Mouse (Mus musculus): Measurements from ENCODE around the gene Trabd.
A peak's percentile ranks its signal among the peaks of the same experiment; 100 is the strongest.

Gene Trabd

GRCm38 (mm10) chr15:89078208-89078836, 3.4 kb downstream of the Trabd start:
- DNase-seq, result peak; percentile 71

- DNase-seq, result no peak
Measured at GRCm38 (mm10) chr15:89083906-89084305, 9.0 kb downstream of the Trabd start.

- DNase-seq, result no peak
Measured at GRCm38 (mm10) chr15:89084826-89085225, 9.9 kb downstream of the Trabd start.

GRCm38 (mm10) chr15:89088607-89089247, 13.8 kb downstream of the Trabd start, which contains the start of gene Selenoo:
TSS of gene Selenoo (plus strand) at chr15:89089084.
- DNase-seq, result peak; percentile 83

- DNase-seq, result peak; percentile 28
Measured at GRCm38 (mm10) chr15:89089248-89090051, 14.5 kb downstream of the Trabd start.

GRCm38 (mm10) chr15:89090662-89091061, 15.7 kb downstream of the Trabd start:
- DNase-seq, result no peak

- DNase-seq, result no peak
Measured at GRCm38 (mm10) chr15:89092181-89092580, 17.3 kb downstream of the Trabd start.

GRCm38 (mm10) chr15:89097450-89097849, 22.5 kb downstream of the Trabd start:
- DNase-seq, result no peak

GRCm38 (mm10) chr15:89098616-89099015, 23.7 kb downstream of the Trabd start:
- DNase-seq, result no peak

- DNase-seq, result no peak
Measured at GRCm38 (mm10) chr15:89100823-89101222, 25.9 kb downstream of the Trabd start.

GRCm38 (mm10) chr15:89102646-89103045, 27.7 kb downstream of the Trabd start:
- DNase-seq, result no peak

- no peak for DNase-seq
Measured at GRCm38 (mm10) chr15:89103921-89104320, 29.0 kb downstream of the Trabd start.

- DNase-seq, result no peak
Measured at GRCm38 (mm10) chr15:89104425-89104824, 29.5 kb downstream of the Trabd start.

- DNase-seq, result no peak
Measured at GRCm38 (mm10) chr15:89106073-89106472, 31.1 kb downstream of the Trabd start.

- DNase-seq, result no peak
Measured at GRCm38 (mm10) chr15:89106976-89107375, 32.1 kb downstream of the Trabd start.

GRCm38 (mm10) chr15:89110147-89110546, 35.2 kb downstream of the Trabd start:
- no peak for DNase-seq

- peak; percentile 36 for DNase-seq
Measured at GRCm38 (mm10) chr15:89118007-89118406, 43.1 kb downstream of the Trabd start.

GRCm38 (mm10) chr15:89122649-89123366, 47.9 kb downstream of the Trabd start, which contains the start of gene Tubgcp6:
TSS of gene Tubgcp6 (minus strand) at chr15:89123112.
- DNase-seq, result peak; percentile 94

GRCm38 (mm10) chr15:89123595-89123994, 48.7 kb downstream of the Trabd start:
- peak; percentile 34 for DNase-seq

- no peak for DNase-seq
Measured at GRCm38 (mm10) chr15:89124312-89124711, 49.4 kb downstream of the Trabd start.

- no peak for DNase-seq
Measured at GRCm38 (mm10) chr15:89125351-89125750, 50.4 kb downstream of the Trabd start.

- no peak for DNase-seq
Measured at GRCm38 (mm10) chr15:89126622-89127021, 51.7 kb downstream of the Trabd start.

- no peak for DNase-seq
Measured at GRCm38 (mm10) chr15:89127364-89127940, 52.5 kb downstream of the Trabd start.
